Comparison of ENCODE assay signal across 40 mouse cellular contexts in genomic region chr14:56382366-56382765, GRCm38 (mm10). TPM values are rescaled to one million over a fixed set of nuclear protein-coding genes. Genes with fewer than 3 reads are reported as not detected.
"Had no signal": no experiment of that assay in that cellular context is flagged by ENCODE, and none has a peak within 500 bp of the region (broad histone marks: within the 10 kb centered on the region; RNA-seq: fewer than 3 reads in every experiment).

No protein-coding gene starts in this region.

- DNase-seq: heart, postnatal 10 days; heart, postnatal 14 days; heart, postnatal 36 days; kidney, adult 11 months; kidney, adult 18-20 months; kidney, postnatal 10 days; kidney, postnatal 14 days; kidney, postnatal 4 days; layer of hippocampus, adult 9-11 months; layer of hippocampus, postnatal 36 days had no signal

- H3K36me3 ChIP-seq: heart, embryonic 10.5 days; heart, embryonic 12.5 days; heart, embryonic 13.5 days; heart, embryonic 15.5 days; hindbrain, embryonic 10.5 days; hindbrain, embryonic 12.5 days; hindbrain, embryonic 13.5 days; hindbrain, embryonic 15.5 days; intestine, embryonic 15.5 days had no signal

- H3K27ac ChIP-seq: heart, embryonic 10.5 days; heart, embryonic 13.5 days; heart, embryonic 15.5 days; hindbrain, embryonic 10.5 days; hindbrain, embryonic 12.5 days; hindbrain, embryonic 13.5 days; hindbrain, embryonic 14.5 days; hindbrain, embryonic 15.5 days; hindbrain, postnatal 0 days; intestine, embryonic 15.5 days; kidney, postnatal 0 days; layer of hippocampus, adult 2 months; left cerebral cortex, adult 2 months had no signal

- H3K9ac ChIP-seq: heart, embryonic 12.5 days; heart, embryonic 13.5 days; heart, embryonic 15.5 days; hindbrain, embryonic 12.5 days; hindbrain, embryonic 13.5 days; hindbrain, embryonic 14.5 days; hindbrain, embryonic 15.5 days; intestine, embryonic 15.5 days had no signal

- H3K4me3 ChIP-seq: heart, embryonic 10.5 days; heart, embryonic 12.5 days; heart, embryonic 13.5 days; heart, embryonic 15.5 days; hindbrain, embryonic 10.5 days; hindbrain, embryonic 12.5 days; hindbrain, embryonic 13.5 days; hindbrain, embryonic 15.5 days; intestine, embryonic 15.5 days; layer of hippocampus, adult 2 months; left cerebral cortex, adult 2 months had no signal

- H3K9me3 ChIP-seq: heart, embryonic 10.5 days; heart, embryonic 12.5 days; heart, embryonic 13.5 days; heart, embryonic 15.5 days; hindbrain, embryonic 10.5 days; hindbrain, embryonic 12.5 days; hindbrain, embryonic 13.5 days; hindbrain, embryonic 15.5 days; intestine, embryonic 15.5 days had no signal

- H3K4me2 ChIP-seq: heart, embryonic 11.5 days; heart, embryonic 12.5 days; heart, embryonic 13.5 days; heart, embryonic 15.5 days; hindbrain, embryonic 12.5 days; hindbrain, embryonic 13.5 days; hindbrain, embryonic 14.5 days; hindbrain, embryonic 15.5 days; intestine, embryonic 15.5 days had no signal

- H3K27me3 ChIP-seq: heart, embryonic 12.5 days; heart, embryonic 13.5 days; heart, embryonic 15.5 days; hindbrain, embryonic 12.5 days; hindbrain, embryonic 13.5 days; hindbrain, embryonic 15.5 days; intestine, embryonic 15.5 days had no signal

- ATAC-seq: hindbrain, embryonic 16.5 days; hindbrain, postnatal 0 days; inflammation-experienced regulatory T-cells, adult 6 months; intestine, embryonic 15.5 days; intestine, embryonic 16.5 days; intestine, postnatal 0 days had no signal

- H3K4me1 ChIP-seq: heart, embryonic 12.5 days; hindbrain, embryonic 12.5 days; hindbrain, embryonic 13.5 days; hindbrain, embryonic 15.5 days; intestine, embryonic 15.5 days had no signal

RNA-seq across cellular contexts. Expression of gene Atp12a, which starts 17.5 kb away (rescaled TPM):
- total RNA-seq: heart, adult 8-10 months; heart, postnatal 10 days; heart, postnatal 14 days; heart, postnatal 25 days; heart, postnatal 36 days; hematopoietic stem cell, adult 5-6 weeks; layer of hippocampus, adult 2 months; layer of hippocampus, adult 8-10 months; layer of hippocampus, postnatal 14 days; layer of hippocampus, postnatal 25 days; layer of hippocampus, postnatal 36 days; left cerebral cortex, adult 18-20 months had no signal
- polyA plus RNA-seq: heart, embryonic 10.5 days; heart, embryonic 11.5 days; heart, embryonic 12.5 days; heart, embryonic 14.5 days; heart, postnatal 0 days; hindbrain, embryonic 10.5 days; hindbrain, embryonic 12.5 days; inflammation-experienced regulatory T-cells, adult 6 months; intestine, embryonic 14.5 days had no signal

RNA-seq across cellular contexts. Expression of gene Rnf17, which starts 20.0 kb away (rescaled TPM):
- total RNA-seq: hindbrain, postnatal 0 days had no signal
- polyA plus RNA-seq: large intestine, adult 2 months had no signal
